Mouse (Mus musculus): ENCODE data around the gene Phactr3.

The Phactr3 gene

GRCm38 (mm10) chr2:178193445-178193844 lies 74.7 kb downstream of the Phactr3 start:
- DNase-seq (ENCODE audit: low spot score) = no peak

DNA sequence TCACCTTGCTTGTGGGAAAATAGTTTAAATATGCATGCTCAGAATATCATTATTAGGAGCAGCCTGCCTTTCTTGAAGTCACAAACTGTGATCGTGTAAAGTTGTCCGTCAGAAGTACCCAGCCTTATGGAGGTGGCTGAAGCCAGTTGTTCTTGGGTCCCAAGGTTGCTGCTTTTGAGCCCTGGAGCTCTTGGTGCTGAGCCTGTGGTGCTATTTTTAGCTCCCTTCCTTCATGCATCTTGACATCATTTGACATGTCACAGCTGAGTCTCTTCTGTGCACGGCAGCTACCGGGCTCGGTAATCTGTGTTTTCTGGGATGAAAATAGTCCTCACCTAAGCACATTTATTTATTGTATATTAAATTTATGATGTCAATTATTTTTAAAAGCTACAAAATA lies 76.1 kb downstream of the Phactr3 start:
- no peak for DNase-seq (ENCODE audit: low spot score)

GRCm38 (mm10) chr2:178196038-178196437 lies 77.3 kb downstream of the Phactr3 start:
- DNase-seq (ENCODE audit: low spot score) = no peak

- no peak for DNase-seq (ENCODE audit: low spot score)
Measured at GRCm38 (mm10) chr2:178197542-178197941, 78.8 kb downstream of the Phactr3 start.

GRCm38 (mm10) chr2:178204455-178204854 lies 85.7 kb downstream of the Phactr3 start:
- DNase-seq (ENCODE audit: low spot score) = no peak

GRCm38 (mm10) chr2:178208186-178208600 lies 89.4 kb downstream of the Phactr3 start:
- no peak for DNase-seq (ENCODE audit: low spot score)

DNA sequence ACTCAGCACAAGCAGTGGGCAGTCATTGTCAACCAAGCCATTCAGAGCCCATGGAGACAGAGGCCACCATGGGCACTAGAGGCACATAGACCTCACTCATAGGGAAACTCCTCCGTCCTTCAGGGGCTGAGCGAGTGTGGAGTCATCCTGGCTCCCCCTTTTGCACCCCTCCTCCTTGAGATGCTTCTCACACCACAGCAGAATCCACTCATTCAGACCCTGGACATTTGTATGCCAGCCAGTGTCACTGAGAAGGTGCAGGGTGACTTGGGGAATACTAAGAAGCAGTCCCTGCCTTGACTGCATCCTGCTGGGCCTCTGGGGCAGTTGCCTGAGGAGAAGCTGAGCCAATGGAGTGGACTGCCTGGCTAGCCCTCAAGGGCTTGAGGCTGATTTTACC lies 95.1 kb downstream of the Phactr3 start:
- no peak for DNase-seq (ENCODE audit: low spot score)

GRCm38 (mm10) chr2:178214531-178214930 lies 95.8 kb downstream of the Phactr3 start:
- no peak for DNase-seq (ENCODE audit: low spot score)

DNA sequence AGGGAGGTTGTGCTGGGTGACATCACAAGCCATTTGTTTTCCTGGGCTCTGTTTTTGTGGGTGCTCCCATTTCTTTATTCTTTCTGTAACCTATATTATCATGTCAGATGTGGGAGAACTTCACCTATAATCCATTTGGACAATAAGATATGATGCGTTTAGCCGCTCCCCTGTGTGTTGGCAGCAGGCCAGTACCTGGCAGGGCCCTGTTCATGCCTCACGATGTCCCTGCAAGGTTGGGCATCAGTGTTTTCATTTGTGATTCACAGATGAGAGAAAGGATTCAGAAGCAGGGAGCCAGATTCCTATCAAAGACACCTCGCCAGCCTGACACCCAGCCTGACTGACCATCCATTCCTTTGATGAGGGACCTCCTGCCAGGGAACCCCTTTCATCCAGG lies 99.7 kb downstream of the Phactr3 start:
- DNase-seq (ENCODE audit: low spot score) = no peak

GRCm38 (mm10) chr2:178219454-178220147 lies 100.8 kb downstream of the Phactr3 start:
- no peak for DNase-seq (ENCODE audit: low spot score)

- DNase-seq (ENCODE audit: low spot score) = no peak
Measured at GRCm38 (mm10) chr2:178220148-178220717, 101.5 kb downstream of the Phactr3 start.

DNA sequence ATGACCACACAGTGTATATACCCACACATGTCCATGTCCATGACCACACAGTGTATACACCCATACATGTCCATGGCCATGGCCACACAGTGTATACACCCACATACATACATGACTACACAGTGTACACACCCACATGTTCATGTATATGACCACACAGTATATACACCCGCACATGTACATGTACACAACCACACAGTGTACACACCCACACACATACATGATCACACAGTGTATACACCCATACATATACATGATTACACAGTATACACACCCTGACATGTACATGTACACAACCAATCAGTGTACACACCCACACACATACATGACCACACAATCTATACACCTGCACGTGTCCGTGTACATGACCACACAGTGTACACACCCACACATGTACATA lies 102.2 kb downstream of the Phactr3 start:
- DNase-seq (ENCODE audit: low spot score) = no peak

GRCm38 (mm10) chr2:178229231-178229630 lies 110.5 kb downstream of the Phactr3 start:
- DNase-seq (ENCODE audit: low spot score) = no peak

- DNase-seq (ENCODE audit: low spot score) = no peak
Measured at GRCm38 (mm10) chr2:178233487-178233886, 114.7 kb downstream of the Phactr3 start.

- no peak for DNase-seq (ENCODE audit: low spot score)
Measured at GRCm38 (mm10) chr2:178237056-178237455, 118.3 kb downstream of the Phactr3 start.

DNA sequence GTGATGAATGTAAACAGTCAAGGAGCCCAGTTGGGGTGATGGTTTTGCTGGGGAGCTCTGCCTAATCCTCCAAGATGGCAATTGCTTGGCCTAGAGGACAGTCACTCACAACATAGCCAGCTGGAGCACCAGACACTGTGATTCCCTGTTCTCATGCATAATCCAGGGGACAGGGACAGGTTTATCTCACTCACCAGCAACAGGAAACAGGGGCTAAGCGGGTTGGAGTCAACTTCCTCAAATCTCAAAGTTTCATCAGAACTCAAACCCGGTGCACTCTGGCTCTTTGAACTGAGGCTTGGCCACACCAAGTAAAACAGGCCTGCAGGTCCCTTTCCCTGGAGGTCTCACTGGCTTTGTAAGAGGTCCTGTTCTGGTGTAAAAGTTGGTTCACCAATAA lies 119.7 kb downstream of the Phactr3 start:
- no peak for DNase-seq (ENCODE audit: low spot score)

- DNase-seq (ENCODE audit: low spot score) = no peak
Measured at GRCm38 (mm10) chr2:178240886-178241285, 122.1 kb downstream of the Phactr3 start.

GRCm38 (mm10) chr2:178241374-178241773 lies 122.6 kb downstream of the Phactr3 start:
- DNase-seq (ENCODE audit: low spot score) = no peak

DNA sequence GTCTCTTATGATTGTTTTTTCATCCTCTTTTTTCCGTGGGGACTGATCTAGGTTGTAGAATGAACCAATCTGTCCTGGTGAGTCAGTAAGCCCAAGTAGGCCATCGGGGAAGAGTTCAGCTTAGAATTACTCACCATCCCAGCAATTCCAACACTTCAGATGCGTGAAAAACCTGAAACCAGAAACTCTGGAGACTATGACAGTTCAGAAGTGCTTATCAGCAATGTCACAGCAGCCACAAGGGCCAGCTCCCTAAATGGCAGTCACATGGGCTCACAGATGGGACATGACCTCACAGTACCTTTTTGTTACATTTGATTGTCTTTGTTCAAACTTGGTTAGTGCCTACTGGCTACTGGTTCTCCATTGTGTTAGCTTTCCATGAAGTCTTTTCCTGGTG lies 124.2 kb downstream of the Phactr3 start:
- DNase-seq (ENCODE audit: low spot score) = no peak

- no peak for DNase-seq (ENCODE audit: low spot score)
Measured at GRCm38 (mm10) chr2:178244866-178245265, 126.1 kb downstream of the Phactr3 start.

DNA sequence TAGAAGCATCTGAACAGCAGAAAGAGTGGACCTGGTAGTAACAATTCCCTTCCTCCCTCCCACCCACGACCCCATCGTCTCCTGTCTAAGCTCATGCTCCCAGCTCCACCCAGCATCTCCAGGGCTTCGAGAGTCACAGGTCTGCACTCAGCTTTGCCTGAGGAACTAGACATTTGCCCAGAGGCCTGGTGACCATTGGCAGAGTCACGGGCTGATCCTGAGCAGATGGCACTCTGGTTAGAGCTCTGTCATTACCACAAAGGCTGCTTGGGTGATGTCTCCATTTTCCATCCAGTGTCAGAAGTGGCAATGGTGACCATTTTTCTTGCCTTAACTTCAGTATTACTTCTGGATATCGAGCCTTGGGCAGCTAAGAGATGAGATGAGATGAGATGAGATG lies 127.1 kb downstream of the Phactr3 start:
- DNase-seq (ENCODE audit: low spot score) = no peak

DNA sequence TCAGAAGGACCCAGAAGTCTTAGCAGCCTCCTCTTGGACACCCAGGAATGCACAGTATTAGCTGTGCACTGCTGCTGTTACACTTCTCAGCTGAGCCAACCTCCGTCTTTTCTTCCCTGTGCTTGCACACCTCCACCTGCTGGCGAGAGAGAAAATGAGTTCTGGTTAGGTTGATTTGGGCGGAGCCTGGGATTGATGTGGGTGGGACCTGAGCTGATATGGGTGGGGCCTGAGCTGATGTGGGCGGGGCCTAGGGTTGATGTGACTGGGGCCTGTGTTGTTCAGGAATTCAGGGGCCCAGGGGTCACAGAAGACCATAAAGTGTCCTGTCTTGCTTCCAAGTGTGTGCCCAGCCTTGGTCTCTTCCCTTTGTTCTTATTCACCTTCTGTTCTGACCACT lies 128.0 kb downstream of the Phactr3 start:
- DNase-seq (ENCODE audit: low spot score) = no peak

- no peak for DNase-seq (ENCODE audit: low spot score)
Measured at GRCm38 (mm10) chr2:178247274-178247673, 128.5 kb downstream of the Phactr3 start.

Data from adipocyte (in vitro differentiated cells).